ENCODE assay signal across 20 mouse cellular contexts in the genomic region with DNA sequence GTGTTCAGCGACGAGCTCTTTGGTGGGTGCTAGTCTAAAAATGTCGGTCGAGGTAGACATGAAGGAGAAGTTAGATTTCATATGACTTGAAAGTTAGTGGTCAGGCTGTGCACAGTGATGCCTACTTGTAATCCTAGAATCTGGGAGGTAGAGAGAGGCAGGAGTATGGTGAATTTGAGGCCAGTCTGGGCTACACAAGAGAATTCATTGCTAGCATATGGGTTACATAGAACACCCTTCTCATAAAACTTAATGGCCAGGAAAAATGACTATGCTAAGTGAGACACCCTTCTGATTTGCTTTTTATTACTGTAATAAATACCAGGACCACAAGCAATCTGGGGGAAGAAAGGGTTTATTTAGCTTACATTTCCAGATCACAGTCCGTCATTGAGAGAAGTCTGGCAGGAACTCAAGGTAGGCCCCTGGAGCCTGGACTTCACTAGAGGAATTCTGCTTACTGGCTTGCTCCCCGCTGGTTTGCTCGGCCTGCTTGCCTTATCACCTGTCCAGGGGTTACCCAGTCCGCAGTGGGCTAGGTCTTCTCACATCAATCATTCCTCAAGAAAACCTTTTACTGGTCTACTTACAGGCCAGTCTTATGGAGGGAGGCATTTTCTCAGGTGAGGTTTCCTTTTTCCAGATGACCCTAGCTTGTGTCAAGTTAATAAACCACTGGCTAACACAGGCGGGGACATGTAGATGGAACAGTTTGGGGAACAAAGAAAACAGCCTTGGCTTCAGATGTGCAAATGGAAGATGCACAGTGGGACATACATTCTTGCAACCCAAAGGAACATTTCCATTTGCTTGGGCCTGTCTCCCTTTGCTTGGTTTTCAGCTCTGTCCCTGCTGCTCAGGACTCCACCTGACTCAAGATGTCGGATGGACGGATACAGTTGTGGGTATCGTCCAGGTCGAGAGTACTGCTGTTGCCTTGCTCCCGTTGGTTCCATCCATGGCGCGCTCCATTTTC. TPM values are rescaled to one million over a fixed set of nuclear protein-coding genes. Genes with fewer than 3 reads are reported as not detected.
DNase-seq lines count a peak whose midpoint lies in the region; ATAC-seq and TF ChIP-seq lines count a peak whose summit lies in the region.
"Had no signal": no experiment of that assay in that cellular context is flagged by ENCODE, and none has a peak within 500 bp of the region (broad histone marks: within the 10 kb centered on the region; RNA-seq: fewer than 3 reads in every experiment).

No protein-coding gene starts in this region.

- H3K4me1 ChIP-seq in kidney, postnatal 0 days (replicated peaks; ENCODE audit: insufficient read depth, low read length), result 0 out of 2 replicates have a peak, but pooled peaks cover 3% of the 10 kb centered on the region
- no peaks in the 10 kb centered on the region; a peak in 1 of 4 replicates for H3K4me1 ChIP-seq in ES-E14 (ENCODE audit: control insufficient read depth in 2 of 2, insufficient read depth in 2 of 2, low read length in 2 of 2, poor library complexity in 1 of 2)
- peaks cover 9% of the 10 kb centered on the region for H3K4me1 ChIP-seq in limb, embryonic 13.5 days
- peaks cover 16% of the 10 kb centered on the region for H3K4me1 ChIP-seq in heart, embryonic 10.5 days
- H3K4me1 ChIP-seq: heart, embryonic 15.5 days had no signal

- WGBS in kidney, postnatal 0 days, result 78% methylated on average over 16 of the region's 16 CpGs
- WGBS in limb, embryonic 13.5 days, result 77% methylated on average over 16 of the region's 16 CpGs
- WGBS in heart, embryonic 10.5 days, result 93% methylated on average over 16 of the region's 16 CpGs

- H3K4me3 ChIP-seq in kidney, postnatal 0 days (replicated peaks; ENCODE audit: low read depth, low read length), result no peak overlapping the region
- H3K4me3 ChIP-seq in ES-E14 (ENCODE audit: insufficient read depth in 1 of 2, low read depth in 1 of 2, low read length in 2 of 2, poor library complexity in 1 of 2, severe bottlenecking in 1 of 2), result no peak overlapping the region
- H3K4me3 ChIP-seq in limb, embryonic 13.5 days, result no peak overlapping the region
- H3K4me3 ChIP-seq in heart, embryonic 10.5 days, result no peak overlapping the region
- H3K4me3 ChIP-seq: embryonic facial prominence, embryonic 15.5 days; erythroblast, embryonic 14.5 days; forebrain, embryonic 10.5 days; gastrocnemius, adult 2 months; heart, embryonic 15.5 days; hindbrain, embryonic 10.5 days had no signal

- H3K9me3 ChIP-seq in kidney, postnatal 0 days (replicated peaks; ENCODE audit: low read length), result no peaks in the 10 kb centered on the region
- peaks cover 32% of the 10 kb centered on the region for H3K9me3 ChIP-seq in ES-E14 (ENCODE audit: control insufficient read depth, insufficient read depth, low read depth, low read length)
- peaks cover 15% of the 10 kb centered on the region; the same call in 1 of the 2 replicates for H3K9me3 ChIP-seq in limb, embryonic 13.5 days
- no peaks in the 10 kb centered on the region for H3K9me3 ChIP-seq in heart, embryonic 10.5 days
- H3K9me3 ChIP-seq: embryonic facial prominence, embryonic 15.5 days; forebrain, embryonic 10.5 days; heart, embryonic 15.5 days; hindbrain, embryonic 10.5 days had no signal

- H3K27me3 ChIP-seq in kidney, postnatal 0 days (ENCODE audit: insufficient read depth, low read length), result no peaks in the 10 kb centered on the region
- no peaks in the 10 kb centered on the region for H3K27me3 ChIP-seq in limb, embryonic 13.5 days
- H3K27me3 ChIP-seq in heart, embryonic 10.5 days (ENCODE audit: insufficient read depth, poor library complexity, severe bottlenecking), result no peaks in the 10 kb centered on the region
- H3K27me3 ChIP-seq: embryonic facial prominence, embryonic 15.5 days; heart, embryonic 15.5 days; Patski had no signal

- in situ Hi-C loops in ES-E14 (cut with MboI; ENCODE audit: low sequenced_read_pairs in 2 of 2, unreplicated experiment in 2 of 2), result no loop called here

- ATAC-seq in kidney, postnatal 0 days (replicated peaks; ENCODE audit: low FRiP score, low read depth), result no peak
- ATAC-seq in limb, embryonic 13.5 days (ENCODE audit: low FRiP score, low read depth), result peak; percentile 62
- ATAC-seq: forebrain, embryonic 14.5 days; Patski had no signal

- no peak overlapping the region for H3K27ac ChIP-seq in kidney, postnatal 0 days
- peak overlapping the region; percentile 44; the same call in 1 of the 2 replicates for H3K27ac ChIP-seq in ES-E14 (ENCODE audit: insufficient read depth, low read depth, low read length, poor library complexity, severe bottlenecking)
- H3K27ac ChIP-seq in limb, embryonic 13.5 days, result no peak overlapping the region
- no peak overlapping the region for H3K27ac ChIP-seq in heart, embryonic 10.5 days
- H3K27ac ChIP-seq: embryonic facial prominence, embryonic 15.5 days; forebrain, embryonic 10.5 days; gastrocnemius, adult 2 months; heart, embryonic 15.5 days; hindbrain, embryonic 10.5 days; hindbrain, embryonic 14.5 days had no signal

- 0 out of 2 replicates have a peak, but pooled peaks cover 4% of the 10 kb centered on the region for H3K36me3 ChIP-seq in kidney, postnatal 0 days (ENCODE audit: insufficient read depth, low read length)
- H3K36me3 ChIP-seq in ES-E14 (ENCODE audit: control insufficient read depth, insufficient read depth, low read length, poor library complexity, severe bottlenecking), result peaks cover 26% of the 10 kb centered on the region; the same call in 1 of the 2 replicates
- peaks cover 17% of the 10 kb centered on the region for H3K36me3 ChIP-seq in limb, embryonic 13.5 days
- 0 out of 2 replicates have a peak, but pooled peaks cover 6% of the 10 kb centered on the region for H3K36me3 ChIP-seq in heart, embryonic 10.5 days
- H3K36me3 ChIP-seq: embryonic facial prominence, embryonic 15.5 days had no signal

- no peak for TF ChIP-seq CTCF in kidney, postnatal 0 days (IDR thresholded peaks at IDR 0.05; ENCODE audit: low read depth)

- H3K9ac ChIP-seq in kidney, postnatal 0 days (ENCODE audit: low read depth, low read length), result no peak overlapping the region
- H3K9ac ChIP-seq in ES-E14 (ENCODE audit: insufficient read depth, low read depth, low read length, poor library complexity, severe bottlenecking), result no peak overlapping the region
- H3K9ac ChIP-seq in limb, embryonic 13.5 days, result no peak overlapping the region
- H3K9ac ChIP-seq: embryonic facial prominence, embryonic 15.5 days; heart, embryonic 15.5 days; hindbrain, embryonic 14.5 days had no signal

- DNase-seq in kidney, postnatal 0 days (ENCODE audit: low spot score), result peak; percentile 64
- DNase-seq in kidney, postnatal 10 days, result no peak
- DNase-seq in ES-E14 (ENCODE audit: low read depth, low spot score), result no peak
- DNase-seq in retina, embryonic 14.5 days (ENCODE audit: low spot score), result no peak
- no peak for DNase-seq in heart, embryonic 10.5 days (ENCODE audit: low spot score)
- DNase-seq: adrenal gland, adult 8-10 months; adrenal gland, postnatal 36 days; cerebellum, adult 8-10 months; embryo, embryonic 11 days; gastrocnemius, adult 2 months; gastrocnemius, postnatal 25 days had no signal

- no peak overlapping the region for H3K4me2 ChIP-seq in kidney, postnatal 0 days (ENCODE audit: low read length)
- no peak overlapping the region for H3K4me2 ChIP-seq in limb, embryonic 13.5 days (replicated peaks)
- H3K4me2 ChIP-seq: embryonic facial prominence, embryonic 15.5 days; heart, embryonic 15.5 days; hindbrain, embryonic 14.5 days had no signal

TF ChIP-seq in ES-E14, 5 proteins besides CTCF, POLR2A, EP300 and RAD21:
- TF ChIP-seq HCFC1 (IDR thresholded peaks at IDR 0.05; ENCODE audit: borderline replicate concordance, insufficient read depth, low read length) (no peak), MAFK (IDR thresholded peaks at IDR 0.05; ENCODE audit: insufficient read depth, low read depth, low read length) (no peak), CHD2 (IDR thresholded peaks at IDR 0.05; ENCODE audit: low read depth, low read length) (no peak), ZNF384 (IDR thresholded peaks at IDR 0.05; ENCODE audit: low read depth, low read length) (no peak), ZC3H11A (IDR thresholded peaks at IDR 0.05; ENCODE audit: borderline replicate concordance, low read depth, low read length) (no peak)

RNA-seq across cellular contexts. Expression of gene Arl15, which starts 44.6 kb away (rescaled TPM):
- 10.8 and 12.6 TPM in 2 replicates for polyA plus RNA-seq in kidney, postnatal 0 days (2015; fragmentation: Nextera tagmentation; extraction: Ambion mirVana)
- 15.1 and 18.7 TPM in 2 replicates for total RNA-seq in ES-E14 (2012; rRNA removed)
- 14.2 and 15.8 TPM in 2 replicates for polyA plus RNA-seq in limb, embryonic 13.5 days (2015; fragmentation: Nextera tagmentation; extraction: Ambion mirVana)
- 7.5 and 8.9 TPM in 2 replicates for polyA plus RNA-seq in heart, embryonic 10.5 days (2016; fragmentation: Nextera tagmentation; extraction: Ambion mirVana)
- polyA plus RNA-seq: erythroblast, embryonic 14.5 days had no signal
